In the genomic region with DNA sequence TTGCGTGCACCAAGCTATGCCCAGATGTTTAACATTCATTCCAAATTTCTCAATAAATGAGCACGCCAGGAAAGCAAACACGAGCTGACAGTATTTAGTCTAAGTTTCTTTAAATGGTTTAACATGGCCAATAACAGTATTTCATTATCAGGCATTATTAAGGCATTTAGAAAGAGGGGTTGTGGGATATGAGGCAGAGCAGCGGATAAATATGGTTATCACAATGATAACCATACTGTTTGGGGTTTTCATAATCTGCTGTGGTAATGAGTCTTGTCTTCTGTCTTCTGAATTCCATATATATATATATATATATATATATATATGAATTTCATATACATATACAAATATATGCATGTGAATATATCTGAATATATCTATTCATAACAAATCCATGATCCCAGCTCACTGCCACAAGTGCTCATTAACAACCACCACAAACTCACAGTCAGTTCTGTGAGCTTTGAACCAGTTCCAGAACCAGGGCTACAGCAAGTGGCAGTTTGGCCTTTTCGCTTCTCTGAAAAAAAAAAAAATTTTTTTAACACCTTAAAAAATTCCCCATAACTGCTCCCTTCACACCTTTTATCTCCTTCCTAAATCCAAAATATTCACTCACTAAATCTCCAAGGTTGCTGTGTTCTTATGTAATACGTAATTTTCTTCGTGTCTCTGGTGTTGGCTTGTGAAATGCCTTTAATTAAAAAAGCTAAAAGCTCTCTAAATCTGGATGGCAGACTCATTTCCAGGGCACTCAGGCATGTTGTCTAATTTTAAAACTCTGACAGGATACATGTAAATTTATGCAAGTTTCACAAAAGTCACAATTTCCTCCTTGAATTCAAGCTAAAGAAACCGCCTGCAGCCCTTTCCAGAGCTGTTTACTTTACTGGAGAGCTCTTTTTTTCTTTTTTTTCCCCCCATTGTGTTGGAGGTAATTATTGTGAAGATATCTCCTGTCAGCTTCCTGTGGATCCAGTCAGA, we compare ENCODE assay signal across 11 mouse cellular contexts.
DNase-seq lines count a peak whose midpoint lies in the region; ATAC-seq and TF ChIP-seq lines count a peak whose summit lies in the region.
"Had no signal": no experiment of that assay in that cellular context is flagged by ENCODE, and none has a peak within 500 bp of the region (broad histone marks: within the 10 kb centered on the region; RNA-seq: fewer than 3 reads in every experiment).

No protein-coding gene starts in this region.

- intact Hi-C loops in left cerebral cortex, adult 2 months (cut with DNase I) = loop anchor here (2.0 to 5.0 kb wide), 2 partner anchors 28 to 442 kb away; no protein-coding TSS in a partner anchor

- H3K4me2 ChIP-seq in heart, embryonic 12.5 days = no peak overlapping the region
- no peak overlapping the region for H3K4me2 ChIP-seq in embryonic facial prominence, embryonic 15.5 days (replicated peaks)

- H3K36me3 ChIP-seq in heart, embryonic 12.5 days = no peaks in the 10 kb centered on the region
- peaks cover 0 to 2% of the 10 kb centered on the region in 2 experiments; a peak in 2 of 4 replicates for H3K36me3 ChIP-seq in MEL (ENCODE audit: control insufficient read depth in 1 of 2, insufficient read depth in 2 of 2, low read length in 2 of 2)
- 0 out of 2 replicates have a peak, but pooled peaks cover 4% of the 10 kb centered on the region for H3K36me3 ChIP-seq in embryonic facial prominence, embryonic 15.5 days

- peak; percentile 70 for DNase-seq in heart, adult 11 months
- DNase-seq in left cerebral cortex, adult 2 months (ENCODE audit: extremely low spot score in 1 of 2, low spot score in 2 of 2) = no peak
- no peak for DNase-seq in left cerebral cortex, adult 18-20 months (ENCODE audit: low spot score in 2 of 2)
- DNase-seq in MEL (ENCODE audit: low read depth, low spot score) = no peak
- DNase-seq in adrenal gland, adult 18-20 months (ENCODE audit: low spot score in 2 of 2) = no peak
- DNase-seq: cerebellum, adult 11 months had no signal

- no peak for TF ChIP-seq CTCF in left cerebral cortex, adult 2 months (IDR thresholded peaks at IDR 0.05)
- no peak for TF ChIP-seq CTCF in MEL (IDR thresholded peaks at IDR 0.05 in 2 of 3, conservative IDR thresholded peaks at IDR 0.05 in 1 of 3; ENCODE audit: control insufficient read depth in 1 of 3, insufficient read depth in 1 of 3, low read depth in 2 of 3, low read length in 3 of 3, poor library complexity in 1 of 3, severe bottlenecking in 1 of 3)

- TF ChIP-seq RAD21 in MEL (IDR thresholded peaks at IDR 0.05; ENCODE audit: low read depth, low read length) = no peak

- no peak for TF ChIP-seq POLR2A in MEL (IDR thresholded peaks at IDR 0.05; ENCODE audit: control insufficient read depth in 1 of 2, insufficient read depth in 1 of 2, low read depth in 1 of 2, low read length in 2 of 2, poor library complexity in 1 of 2)

- H3K27ac ChIP-seq in heart, embryonic 12.5 days (ENCODE audit: poor library complexity, severe bottlenecking) = no peak overlapping the region
- peak overlapping the region; percentile 88 for H3K27ac ChIP-seq in left cerebral cortex, adult 2 months
- H3K27ac ChIP-seq in MEL (ENCODE audit: control insufficient read depth, low read depth, low read length) = no peak overlapping the region
- H3K27ac ChIP-seq in embryonic facial prominence, embryonic 15.5 days (replicated peaks) = peak overlapping the region; percentile 87
- H3K27ac ChIP-seq: liver, embryonic 14.5 days had no signal

- H3K79me2 ChIP-seq in MEL (ENCODE audit: control insufficient read depth, insufficient read depth, low read length, poor library complexity) = no peaks in the 10 kb centered on the region

- H3K9ac ChIP-seq in heart, embryonic 12.5 days = no peak overlapping the region
- no peak overlapping the region for H3K9ac ChIP-seq in MEL (ENCODE audit: control insufficient read depth, low read depth, low read length, poor library complexity, severe bottlenecking)
- H3K9ac ChIP-seq in embryonic facial prominence, embryonic 15.5 days = no peak overlapping the region
- H3K9ac ChIP-seq: liver, embryonic 14.5 days had no signal

- H3K27me3 ChIP-seq in heart, embryonic 12.5 days (replicated peaks) = no peaks in the 10 kb centered on the region
- no peaks in the 10 kb centered on the region for H3K27me3 ChIP-seq in MEL (ENCODE audit: control insufficient read depth in 1 of 2, insufficient read depth in 2 of 2, low read length in 2 of 2)
- H3K27me3 ChIP-seq in embryonic facial prominence, embryonic 15.5 days = no peaks in the 10 kb centered on the region

- no peak overlapping the region for H3K4me3 ChIP-seq in heart, embryonic 12.5 days
- H3K4me3 ChIP-seq in left cerebral cortex, adult 2 months = no peak overlapping the region
- H3K4me3 ChIP-seq in MEL (ENCODE audit: control insufficient read depth in 1 of 2, insufficient read depth in 1 of 2, low read depth in 2 of 2, low read length in 2 of 2) = peak overlapping the region in 1 of 2 experiments; percentile 24; a peak in 1 of 4 replicates
- H3K4me3 ChIP-seq in embryonic facial prominence, embryonic 15.5 days (replicated peaks) = no peak overlapping the region
- H3K4me3 ChIP-seq: erythroblast, embryonic 14.5 days had no signal

- ATAC-seq in heart, embryonic 12.5 days (ENCODE audit: insufficient number of reproducible peaks, low FRiP score) = no peak
- no peak for ATAC-seq in embryonic facial prominence, embryonic 15.5 days (ENCODE audit: insufficient number of reproducible peaks, low FRiP score, low TSS enrichment, low read depth)
- ATAC-seq in granulocyte monocyte progenitor cell, adult 5-6 weeks (replicated peaks; ENCODE audit: poor library complexity, severe bottlenecking) = no peak

- peak; percentile 37 to 65; a peak in 3 of 4 replicates for TF ChIP-seq EP300 in MEL (IDR thresholded peaks at IDR 0.05; ENCODE audit: low read depth in 1 of 2, low read length in 2 of 2)

- WGBS in heart, embryonic 12.5 days = 80% methylated on average over 8 of the region's 8 CpGs
- WGBS in embryonic facial prominence, embryonic 15.5 days = 60% methylated on average over 8 of the region's 8 CpGs

- peaks cover 41% of the 10 kb centered on the region for H3K4me1 ChIP-seq in heart, embryonic 12.5 days (replicated peaks)
- H3K4me1 ChIP-seq in MEL (ENCODE audit: control insufficient read depth in 1 of 2, insufficient read depth in 2 of 2, low read length in 2 of 2) = no peaks in the 10 kb centered on the region; a peak in 2 of 4 replicates
- H3K4me1 ChIP-seq in embryonic facial prominence, embryonic 15.5 days = peaks cover 49% of the 10 kb centered on the region

- no peaks in the 10 kb centered on the region for H3K9me3 ChIP-seq in heart, embryonic 12.5 days (replicated peaks)
- H3K9me3 ChIP-seq in MEL (replicated peaks; ENCODE audit: insufficient read depth, low read length) = no peaks in the 10 kb centered on the region
- no peaks in the 10 kb centered on the region for H3K9me3 ChIP-seq in embryonic facial prominence, embryonic 15.5 days (replicated peaks)

TF ChIP-seq in MEL, 35 proteins besides CTCF, POLR2A, EP300 and RAD21:
- TF ChIP-seq SMC3 (IDR thresholded peaks at IDR 0.05; ENCODE audit: low read depth, low read length) = no peak
- no peak for TF ChIP-seq ELF1 (IDR thresholded peaks at IDR 0.05; ENCODE audit: low read depth, low read length)
- peak; percentile 75 for TF ChIP-seq TCF12 (IDR thresholded peaks at IDR 0.05; ENCODE audit: low read depth, low read length)
- no peak for TF ChIP-seq GABPA (IDR thresholded peaks at IDR 0.05; ENCODE audit: low read depth, low read length)
- TF ChIP-seq SIN3A (IDR thresholded peaks at IDR 0.05; ENCODE audit: low read length) = no peak
- TF ChIP-seq MYC (IDR thresholded peaks at IDR 0.05; ENCODE audit: low read depth, low read length) = no peak
- TF ChIP-seq ETS1 (IDR thresholded peaks at IDR 0.05; ENCODE audit: low read depth, low read length) = peak; percentile 51

Comparison
In these comparisons a context has a peak if more than half of its experiments do, and no peak if none do; other contexts are left out.
1. H3K27ac ChIP-seq: peak in left cerebral cortex, adult 2 months (single experiment) and embryonic facial prominence, embryonic 15.5 days (single experiment); none in heart, embryonic 12.5 days (single experiment) and MEL (single experiment).